Mouse (Mus musculus): ENCODE results near the gene Pex6.

DNA sequence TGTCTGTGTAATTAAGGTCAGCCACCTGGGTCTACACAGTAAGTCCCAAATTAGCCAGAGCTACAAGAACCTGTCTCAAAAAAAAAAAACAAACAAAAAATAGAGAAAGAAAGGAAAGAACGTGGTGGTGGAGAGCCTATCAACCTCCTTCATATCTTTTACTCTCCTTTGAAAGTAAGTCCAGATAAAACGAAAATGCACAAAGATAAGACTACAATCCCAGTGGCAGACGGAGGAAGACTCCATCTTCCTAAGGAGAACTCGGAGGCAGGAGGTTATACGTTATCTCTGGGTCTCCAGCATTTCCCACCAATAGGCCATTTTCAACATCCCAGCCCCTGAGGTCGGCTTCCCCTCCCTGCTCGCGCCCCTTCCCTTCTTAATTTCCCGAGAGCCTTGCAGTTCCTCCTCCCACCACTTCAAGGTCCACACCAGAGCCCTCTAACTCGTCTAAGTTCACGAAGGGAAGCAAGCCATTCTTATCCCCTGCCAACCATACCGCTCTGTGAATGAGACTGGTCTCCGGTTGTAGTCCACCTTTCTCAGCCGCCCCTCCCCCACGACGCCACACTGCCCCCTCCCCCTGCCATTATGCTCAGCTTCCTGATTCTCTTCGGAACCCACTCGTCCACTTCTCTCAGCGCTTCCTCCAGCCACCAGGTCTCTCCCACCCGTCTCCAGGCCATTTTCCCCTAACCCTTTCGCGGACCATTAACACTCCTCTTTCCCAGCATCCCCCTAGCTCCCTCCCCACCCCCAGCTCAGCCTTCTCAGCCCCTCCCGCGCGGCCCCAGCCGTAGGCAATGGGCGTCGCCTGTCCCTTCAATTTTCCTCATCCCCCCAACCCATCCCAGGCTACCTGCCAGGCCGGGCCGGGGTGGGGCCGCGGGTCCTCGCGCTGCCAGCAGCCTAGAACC is 31.2 kb upstream of the Pex6 start:
- TF ChIP-seq CTCF (IDR thresholded peaks at IDR 0.05; ENCODE audit: low read depth): peak; percentile 18; the same call in 1 of the 2 replicates
- TF ChIP-seq EP300 (IDR thresholded peaks at IDR 0.05; ENCODE audit: low read depth): no peak

All from heart, postnatal 0 days (tissue).